Mouse (Mus musculus) megakaryocyte progenitor cell, adult 5-6 weeks (primary cell): ENCODE data around the gene Plekha7. TPM values are rescaled to one million over a fixed set of nuclear protein-coding genes. Genes with fewer than 3 reads are reported as not detected.

Experiments used
- ATAC-seq: replicated peaks from 2 replicates; pipeline ENCODE4 v1.8.0; 2016; ENCODE audit warnings: mild to moderate bottlenecking, moderate TSS enrichment, inconsistent platforms; ENCODE audit not compliant: poor library complexity
- total RNA-seq, 2 experiments: library from RNA; stranded (forward) in 1 of 2; stranded (reverse) in 1 of 2; fragments of 157-497, 149-512 nt in 1 of 2; fragments of 200-1000 nt in 1 of 2; gene quantifications; 2 replicates each; pipeline versions ENCODE4 v1.2.3 to v1.2.4; 2015 to 2017

The Plekha7 gene
- total RNA-seq (2015) = 0.12 and 0.62 TPM in 2 replicates
- 0.42 and 0.88 TPM in 2 replicates for total RNA-seq (2017)

DNA sequence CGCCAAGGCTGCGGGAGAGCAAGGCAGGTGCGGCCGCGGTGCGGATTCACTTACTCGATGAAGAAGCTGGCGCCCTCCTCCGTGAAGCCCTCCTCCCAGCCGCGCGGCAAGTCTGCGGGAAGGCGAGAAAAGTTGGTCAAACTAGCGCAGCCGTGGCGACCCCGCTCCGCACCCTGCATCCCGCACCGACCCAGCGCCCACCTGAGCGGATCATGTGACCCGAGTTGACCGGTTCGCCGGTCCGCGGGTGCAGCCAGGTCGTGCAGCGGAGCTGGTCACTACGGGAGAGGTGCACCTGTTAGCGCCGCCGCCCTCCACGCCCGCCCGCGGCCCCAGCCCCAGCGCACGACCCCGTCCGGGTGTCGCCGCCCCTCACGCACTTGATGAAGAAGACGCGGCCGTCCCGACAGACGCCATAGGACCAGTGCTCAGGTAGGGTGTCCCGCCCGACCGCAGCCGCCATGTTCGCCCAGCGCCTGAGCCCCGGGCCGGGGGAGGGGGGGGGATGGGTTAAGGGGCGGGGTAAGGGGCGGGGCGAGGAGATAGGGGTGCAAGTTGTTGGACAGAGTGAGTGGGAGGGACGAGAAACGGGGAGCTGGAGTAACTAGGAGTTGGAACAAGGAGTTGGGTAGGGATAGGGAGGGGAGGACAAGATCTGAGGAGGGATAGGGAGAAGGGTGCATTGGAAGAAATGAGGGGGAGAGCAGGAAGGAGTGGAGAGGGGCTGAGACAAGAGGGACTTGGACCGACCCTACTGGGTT, at the start of gene Plekha7:
TSS of gene Plekha7 (minus strand) at position 506 of the 761 bp plus-strand sequence.
- peak; percentile 45 for ATAC-seq

GRCm38 (mm10) chr7:116336226-116336625, 28.1 kb upstream of the Plekha7 start:
- ATAC-seq = peak; percentile 65

DNA sequence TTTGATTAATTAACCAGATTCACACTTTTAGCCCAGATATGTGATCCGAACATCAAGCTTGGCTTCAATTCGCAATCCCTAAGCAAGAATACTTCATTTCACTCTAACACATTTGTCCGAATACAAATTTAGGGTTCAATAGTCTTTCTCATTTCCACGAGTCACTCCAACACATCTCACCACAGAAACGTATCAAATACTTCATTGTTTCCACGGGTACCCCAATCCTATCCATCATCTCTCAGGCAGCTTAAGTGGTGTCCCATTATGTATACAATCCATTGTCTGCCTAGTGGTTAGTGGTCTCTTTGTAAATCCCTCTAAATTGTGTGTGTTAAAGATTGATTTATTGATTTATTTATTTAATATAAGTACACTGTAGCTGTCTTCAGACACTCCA, 27.0 kb upstream of the Plekha7 start:
- ATAC-seq = no peak

DNA sequence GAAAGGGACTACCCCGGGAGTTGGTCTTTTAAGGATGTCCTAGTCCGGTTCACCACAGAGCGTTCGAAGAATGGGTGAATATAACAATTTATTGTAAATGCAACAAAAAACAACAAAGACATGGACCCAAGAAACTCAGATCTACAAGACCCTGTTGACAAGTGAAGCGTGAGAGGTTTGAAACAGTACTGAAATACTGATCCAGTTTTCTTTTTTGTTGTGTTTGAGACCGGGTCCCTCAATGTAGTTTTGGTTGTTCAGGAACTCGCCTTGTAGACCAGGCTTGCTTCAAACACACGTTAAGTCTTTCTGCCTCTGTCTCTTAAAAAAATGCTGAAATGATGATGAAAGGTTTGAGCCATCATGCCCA, 26.5 kb upstream of the Plekha7 start:
- ATAC-seq = no peak

DNA sequence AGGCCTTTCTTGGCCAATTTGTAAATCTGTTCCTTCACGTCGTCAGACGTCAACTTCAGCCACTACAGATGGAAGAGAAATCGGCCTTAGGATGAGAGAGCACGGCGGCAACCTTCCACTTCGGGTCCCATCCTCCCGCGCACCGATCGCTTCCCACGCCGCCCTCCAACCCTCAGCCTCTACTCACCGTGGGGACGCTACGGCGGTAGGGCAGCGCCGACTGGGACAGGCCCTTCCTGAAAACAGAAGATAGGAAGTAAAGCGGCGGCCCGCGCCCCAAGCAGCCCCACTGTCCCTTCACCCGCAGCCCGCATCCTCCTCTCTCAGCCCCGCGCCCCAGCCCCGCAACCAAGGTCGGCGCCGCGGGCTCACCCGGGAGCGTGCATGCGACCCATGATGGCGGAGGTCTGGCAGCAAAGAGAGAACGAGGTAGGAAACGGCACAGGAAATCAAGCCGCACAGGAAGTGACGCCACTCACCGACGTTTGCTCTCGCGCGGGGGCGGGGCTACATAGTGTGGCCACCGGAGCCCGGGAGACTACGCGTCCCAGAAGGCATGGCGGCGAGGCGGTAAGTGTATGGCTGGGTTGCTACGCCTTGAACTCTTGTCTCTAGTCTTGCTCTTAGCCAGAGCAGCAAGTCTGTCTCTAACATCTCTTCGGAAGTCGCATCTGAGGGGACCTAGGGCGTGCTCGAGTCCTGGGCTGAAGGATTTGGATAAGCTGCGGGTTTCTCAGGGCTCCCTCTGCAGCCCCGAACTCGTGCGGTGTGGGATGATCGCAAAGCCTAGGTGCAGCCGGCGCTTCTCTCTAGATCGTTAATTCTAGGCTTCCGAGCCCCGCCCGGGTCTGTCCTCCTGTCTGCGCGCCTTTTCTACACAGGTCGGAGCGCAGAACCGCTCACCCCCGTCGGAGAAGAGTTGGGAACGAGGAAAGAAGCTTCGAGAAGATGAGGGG, 25.8 kb upstream of the Plekha7 start, which contains the start of gene Rps13:
TSS of gene Rps13 (minus strand) at position 483 of the 956 bp plus-strand sequence.
- ATAC-seq = peak; percentile 89

DNA sequence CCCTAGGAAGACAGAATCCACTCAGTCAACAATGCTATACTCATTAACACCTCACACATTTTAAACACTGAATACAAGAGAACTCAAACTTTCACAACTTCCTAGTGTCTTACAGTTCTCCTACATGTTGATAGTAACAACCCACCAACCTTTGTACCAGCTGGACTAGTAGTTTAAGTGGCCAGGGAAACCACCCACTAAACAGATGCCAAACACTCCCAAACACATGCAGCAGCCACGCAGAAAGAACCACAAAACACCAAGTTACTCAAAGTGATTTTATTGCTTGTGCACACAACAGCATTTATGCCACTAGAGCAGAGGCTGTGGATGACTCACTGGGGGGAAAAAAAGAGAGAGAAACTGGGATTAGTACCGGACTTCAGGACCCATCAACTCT, 23.1 kb upstream of the Plekha7 start:
- ATAC-seq = no peak

- ATAC-seq = no peak
These were observed 21.7 kb upstream of the Plekha7 start for GRCm38 (mm10) chr7:116329858-116330257.

- no peak for ATAC-seq
These were observed 20.6 kb upstream of the Plekha7 start for GRCm38 (mm10) chr7:116328777-116329176.

GRCm38 (mm10) chr7:116327901-116328300, 19.7 kb upstream of the Plekha7 start:
- peak; percentile 61 for ATAC-seq

DNA sequence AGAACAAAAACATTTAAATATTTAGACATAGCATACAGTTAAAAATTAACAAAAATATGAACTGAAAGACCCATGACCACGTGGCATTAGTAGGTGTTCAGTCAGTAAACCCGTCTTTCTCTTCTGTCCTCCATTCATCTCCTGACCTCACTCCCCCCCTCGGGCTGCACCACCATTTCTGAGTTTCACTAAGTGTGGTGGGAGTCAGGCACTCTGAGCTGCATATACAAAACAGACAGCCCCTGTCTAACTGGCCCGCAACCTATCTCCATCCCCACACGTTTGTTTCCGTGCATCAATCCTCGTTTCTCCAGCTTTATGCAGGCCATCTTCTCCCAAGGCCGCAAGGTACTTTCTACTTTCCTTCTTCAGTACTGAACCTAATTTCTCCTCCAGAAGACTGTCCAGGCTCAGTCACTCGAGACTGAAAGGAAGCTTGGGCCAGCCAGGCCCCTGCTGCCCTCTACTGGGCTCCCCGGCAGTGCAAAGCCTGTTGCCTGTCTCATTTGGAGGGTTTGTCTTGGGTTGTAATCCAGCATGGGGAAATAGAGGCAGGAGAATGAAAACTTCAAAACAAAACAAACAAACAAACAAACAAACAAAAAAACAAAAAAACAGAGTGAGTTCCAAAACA, 15.3 kb upstream of the Plekha7 start:
- ATAC-seq = peak; percentile 94

DNA sequence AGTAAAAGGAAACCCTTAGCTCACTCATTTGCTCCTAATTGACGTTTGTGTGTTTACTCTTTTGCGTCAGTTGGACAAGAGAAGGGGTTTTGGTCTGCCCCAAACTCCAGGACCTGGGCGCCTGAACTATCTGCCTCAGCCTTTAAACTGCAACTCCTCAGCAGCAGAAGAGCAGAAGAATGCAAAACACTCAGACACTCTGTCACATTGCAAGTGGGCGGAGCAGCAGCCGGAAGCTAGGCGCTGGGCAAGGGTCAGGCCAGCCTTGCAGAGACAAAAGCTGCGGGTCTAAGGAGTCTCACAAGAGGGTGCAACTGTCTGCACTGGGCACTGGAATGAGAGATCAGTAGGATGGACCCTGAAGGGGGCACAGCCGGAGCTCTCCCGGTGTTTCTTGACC, 1.3 kb upstream of the Plekha7 start:
- peak; percentile 37; the same call in 1 of the 2 replicates for ATAC-seq

GRCm38 (mm10) chr7:116308632-116308991, 436 bp upstream of the Plekha7 start:
- ATAC-seq = no peak

DNA sequence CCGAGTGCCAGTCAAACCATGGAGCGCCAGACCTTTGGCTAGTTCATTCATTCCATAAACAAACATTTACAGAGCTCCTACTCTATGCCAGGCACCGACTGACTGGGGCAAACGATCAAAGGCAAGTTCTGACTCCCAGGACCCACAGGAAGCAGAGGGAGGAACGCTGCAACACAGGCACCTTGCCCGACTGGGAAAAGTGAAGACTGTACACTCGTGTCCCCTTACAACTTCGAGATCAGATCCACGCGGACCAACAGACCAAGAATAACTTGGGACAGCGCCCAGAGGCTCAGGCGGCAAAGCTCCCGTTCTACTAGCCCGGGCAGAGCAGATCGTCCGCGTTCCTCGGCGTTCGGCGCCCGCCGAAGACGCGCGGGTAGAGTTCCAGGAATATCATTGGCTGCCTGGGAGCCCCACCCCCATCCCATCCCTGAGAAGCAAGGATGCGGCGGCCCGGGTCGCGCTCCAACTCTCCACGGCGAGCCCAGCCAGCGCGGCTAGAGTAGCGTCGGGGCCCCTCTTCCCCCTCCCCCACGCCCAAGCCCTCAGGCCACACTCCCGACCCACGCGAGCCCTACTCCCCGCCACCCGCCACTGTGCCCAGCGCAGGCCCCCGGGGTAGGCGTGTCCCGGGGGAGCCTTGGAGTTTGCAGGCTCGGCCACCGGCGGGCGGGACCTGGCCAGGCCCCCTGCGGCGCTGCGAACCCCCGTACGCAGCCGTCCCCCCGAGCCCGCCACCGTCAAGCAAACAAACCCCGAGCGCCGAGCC, 891 bp downstream of the Plekha7 start:
- peak; percentile 54 for ATAC-seq

DNA sequence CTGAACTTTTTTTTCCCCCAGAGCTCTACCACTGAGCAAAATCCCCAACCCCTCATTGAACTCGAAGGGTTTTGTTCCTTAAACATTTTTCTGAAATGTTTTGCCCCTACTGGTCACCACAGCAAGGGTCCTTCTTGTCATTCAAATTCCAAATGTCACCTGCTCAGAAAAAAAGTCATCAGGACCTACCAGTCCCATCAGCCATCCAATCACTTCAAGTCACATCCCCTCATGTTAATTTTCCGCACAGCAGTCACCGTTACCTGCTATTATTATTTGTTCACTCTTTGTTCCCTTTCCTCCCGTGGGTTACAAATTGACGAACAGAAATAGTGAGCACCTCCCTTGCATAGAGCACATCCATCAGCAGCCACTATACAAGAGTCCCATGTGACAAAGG, 1.6 kb downstream of the Plekha7 start:
- no peak for ATAC-seq

DNA sequence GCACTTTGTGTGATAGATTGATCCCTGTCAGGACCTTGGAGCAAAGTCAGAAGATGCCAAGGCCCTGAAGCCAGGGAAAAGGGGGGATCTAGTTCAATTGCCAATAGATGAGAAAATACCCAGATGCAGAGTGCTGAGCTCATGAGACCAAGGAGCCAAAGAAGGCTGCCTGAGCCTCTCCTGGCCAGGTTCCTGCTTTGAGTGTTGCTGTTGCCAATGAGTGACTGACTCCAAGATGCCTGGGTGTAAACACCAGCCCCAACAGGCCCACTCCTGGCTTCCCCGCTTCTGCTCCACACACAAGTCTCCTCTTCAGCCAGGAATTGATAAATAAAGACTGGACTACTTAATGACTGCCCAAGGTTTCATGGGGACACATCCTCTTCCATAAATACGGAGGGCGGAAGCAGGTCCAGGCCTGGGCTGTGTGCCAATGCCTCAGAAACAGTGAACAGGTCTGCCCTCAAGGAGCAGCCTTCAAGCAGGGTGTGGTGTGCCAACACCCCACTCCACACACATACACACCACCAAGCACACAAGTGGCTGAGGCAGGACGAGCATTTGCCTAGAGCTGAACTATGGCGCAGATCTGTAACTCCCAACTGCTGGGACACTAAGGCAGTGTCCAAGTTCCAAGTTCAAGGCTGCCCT, 6.4 kb downstream of the Plekha7 start:
- no peak for ATAC-seq

- ATAC-seq = no peak
These were observed 7.0 kb downstream of the Plekha7 start for GRCm38 (mm10) chr7:116301144-116301543.

DNA sequence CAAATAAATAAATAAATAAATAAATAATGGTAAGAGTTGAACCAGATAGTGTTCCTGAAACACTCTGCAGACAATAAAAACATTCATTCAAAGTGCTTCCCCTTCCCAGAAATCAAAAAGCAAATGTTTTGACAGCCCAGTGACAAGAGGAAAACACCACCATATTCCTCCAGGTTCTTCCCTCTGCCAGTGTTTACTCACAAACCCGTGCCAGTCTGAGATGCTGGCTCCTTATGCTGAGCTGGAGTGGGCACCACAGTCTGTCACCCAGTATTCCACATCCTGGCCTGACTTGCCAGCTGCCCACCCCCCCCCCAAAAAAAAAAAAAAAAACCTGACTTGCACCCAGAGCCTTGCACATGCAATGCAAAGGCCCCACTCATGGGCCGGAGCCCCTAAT, 9.3 kb downstream of the Plekha7 start:
- no peak for ATAC-seq

DNA sequence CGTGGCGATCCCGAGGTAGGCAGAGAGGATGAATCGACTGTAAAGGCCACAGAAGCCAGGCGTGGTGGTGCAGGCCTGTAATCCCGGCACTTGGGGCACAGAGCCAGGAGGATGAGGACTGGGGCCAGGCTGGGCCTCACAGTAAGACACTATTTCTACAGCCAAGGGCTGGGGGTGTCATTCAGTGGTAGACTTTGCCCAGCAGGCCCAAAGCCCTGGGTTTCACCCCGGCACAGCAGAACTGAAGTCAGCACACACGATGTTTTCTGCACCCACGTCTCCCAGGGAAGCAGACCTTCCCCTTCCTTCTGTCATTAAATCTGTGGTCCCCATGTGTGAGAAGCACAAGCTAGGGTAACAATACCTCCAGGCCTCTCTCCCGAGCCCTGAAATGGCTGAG, 9.8 kb downstream of the Plekha7 start:
- ATAC-seq = no peak

DNA sequence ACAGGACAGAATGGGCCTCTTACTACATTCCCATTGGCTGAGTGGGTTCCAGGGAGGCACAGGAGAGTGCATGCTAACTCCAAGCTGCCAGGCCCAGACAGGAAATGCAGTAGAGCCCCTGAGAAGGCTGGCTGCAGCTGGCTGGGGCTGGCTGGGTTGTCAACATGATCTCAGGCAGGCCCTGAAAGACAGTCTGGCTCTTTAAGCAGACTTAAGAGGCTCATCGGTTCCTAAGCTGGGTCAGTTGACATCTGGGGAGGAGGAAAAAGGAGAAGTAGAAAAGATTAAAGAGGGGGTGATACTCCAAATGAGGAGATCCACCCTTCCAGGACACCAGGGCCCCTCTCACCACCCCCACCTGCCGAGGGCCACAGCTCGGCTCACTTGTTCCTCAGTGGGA, 13.2 kb downstream of the Plekha7 start:
- peak; percentile 42 for ATAC-seq

DNA sequence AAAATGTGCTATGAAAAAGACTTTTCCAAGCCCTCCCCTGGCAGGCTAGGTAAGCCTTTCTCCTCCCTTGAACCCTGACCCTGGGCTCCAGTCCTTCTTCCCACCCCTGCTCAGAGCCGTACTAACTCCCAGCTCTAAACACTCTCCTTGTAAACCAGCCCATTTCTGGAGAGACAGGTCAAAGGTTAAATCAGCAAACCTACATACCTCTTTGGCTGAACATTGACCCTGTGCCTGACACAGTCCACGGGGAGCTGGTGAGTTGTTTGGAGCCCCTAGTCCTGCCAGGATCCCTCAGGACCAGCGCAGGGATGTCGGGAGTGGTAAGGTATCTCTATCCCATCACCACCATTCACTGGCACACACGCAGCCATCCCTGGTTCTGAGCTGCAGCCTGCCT, 15.8 kb downstream of the Plekha7 start:
- ATAC-seq = no peak
